Mouse (Mus musculus) bone marrow, adult 2 months (tissue): Measurements from ENCODE around the gene Gabrg3.

Source experiments
- CTCF ChIP-seq: fragments of 200-500 bp; IDR thresholded peaks from 2 replicates; pipeline ENCODE4 v1.5.1; 2011; ENCODE audit warnings: low read length, control low read depth; ENCODE audit not compliant: control insufficient read depth, insufficient read depth
- POLR2A ChIP-seq: fragments of 200-500 bp; IDR thresholded peaks from 2 replicates; pipeline ENCODE4 v1.6.1; 2011; ENCODE audit warnings: low read depth, mild to moderate bottlenecking, control low read depth, low read length, borderline replicate concordance; ENCODE audit not compliant: control insufficient read depth

GRCm38 (mm10) chr7:57082071-57082470 lies 304.9 kb downstream of the Gabrg3 start:
- TF ChIP-seq CTCF, result no peak
- TF ChIP-seq POLR2A, result no peak
